Mouse (Mus musculus) brain, embryonic 14.5 days (tissue): Measurements from ENCODE around the gene Gng7.

ENCODE experiments used
- CTCF ChIP-seq: fragments of 200-500 bp; IDR thresholded peaks from 2 replicates; pipeline ENCODE4 v1.5.1; 2012; ENCODE audit warnings: inconsistent platforms, mild to moderate bottlenecking, moderate library complexity, borderline replicate concordance; ENCODE audit not compliant: insufficient read depth, insufficient read length; ENCODE audit errors: extremely low read depth
- POLR2A ChIP-seq: fragments of 200-500 bp; IDR thresholded peaks from 2 replicates; pipeline ENCODE4 v1.6.1; 2012; ENCODE audit warnings: mild to moderate bottlenecking, inconsistent platforms, borderline replicate concordance; ENCODE audit not compliant: poor library complexity, insufficient read depth, insufficient read length, severe bottlenecking; ENCODE audit errors: extremely low read depth

DNA sequence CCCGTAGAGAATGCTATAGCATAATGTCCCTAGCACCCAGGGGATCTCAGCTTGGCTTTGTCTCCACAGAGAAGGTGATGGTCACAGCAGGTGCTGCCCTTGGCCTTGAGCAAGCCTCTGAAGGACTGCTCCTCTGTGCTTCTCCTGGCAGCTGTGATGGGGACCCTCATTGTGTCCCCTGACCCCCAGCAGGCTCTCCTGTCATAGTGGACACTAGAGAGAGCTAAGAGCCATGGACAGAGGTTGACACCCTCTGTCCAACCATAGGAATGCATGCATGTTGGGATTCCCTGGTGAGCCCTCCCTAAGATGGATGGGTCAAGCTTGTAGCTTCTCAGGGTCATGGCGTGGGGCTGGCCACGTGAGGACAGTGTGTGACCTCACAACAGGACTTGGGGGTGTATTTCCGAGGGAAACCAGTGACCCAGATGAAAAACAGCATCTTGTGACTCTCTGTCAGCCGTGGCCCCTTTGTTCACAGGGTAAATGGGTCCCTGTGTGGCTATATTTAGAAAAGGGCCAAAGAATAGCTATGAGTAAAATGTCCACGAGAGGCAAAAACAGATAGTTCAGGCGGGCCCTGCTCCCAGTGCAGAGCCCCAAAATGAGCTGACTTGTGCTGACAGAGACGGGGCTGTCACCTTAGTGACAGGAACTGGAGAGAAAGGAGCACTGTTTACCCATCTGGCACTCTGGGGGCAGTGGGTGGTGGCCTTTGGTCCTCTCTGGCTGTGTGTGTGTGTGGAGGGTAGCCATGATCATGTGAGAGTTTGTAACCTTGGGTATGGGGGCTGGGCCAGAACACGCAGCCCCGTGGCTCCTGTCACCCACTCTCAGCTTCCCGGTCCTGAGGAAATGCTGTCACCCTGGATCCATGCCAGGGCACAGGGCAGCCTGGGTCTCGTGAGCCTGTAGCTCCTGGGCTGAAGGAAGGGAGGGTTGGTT is 51.4 kb downstream of the Gng7 start:
- TF ChIP-seq POLR2A: no peak
- TF ChIP-seq CTCF: no peak
